Mouse (Mus musculus): ENCODE data around the gene Atrip.

DNA sequence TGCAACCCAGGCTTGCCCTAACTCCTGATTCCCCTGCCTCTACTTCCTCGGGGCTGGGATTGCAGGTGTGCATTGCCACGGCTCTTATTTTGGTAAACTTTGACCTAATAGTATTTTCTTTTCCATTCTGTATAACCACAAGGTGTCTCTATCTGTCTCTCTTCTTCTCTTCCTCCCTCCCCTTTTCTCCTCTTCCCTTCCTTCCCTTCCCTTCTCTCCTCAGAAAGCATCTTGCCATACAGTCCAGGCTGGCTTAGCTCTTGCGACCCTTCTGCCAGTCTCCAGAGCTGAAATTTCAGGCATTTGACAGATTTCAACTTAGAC, 23.3 kb downstream of the Atrip start:
- TF ChIP-seq POLR2A (IDR thresholded peaks at IDR 0.05; ENCODE audit: borderline replicate concordance, control insufficient read depth, low read depth, low read length) (no peak), CTCF (IDR thresholded peaks at IDR 0.05; ENCODE audit: control insufficient read depth, insufficient read depth, low read length) (no peak)

Data from bone marrow, adult 2 months (tissue).